Mouse (Mus musculus): ENCODE measurements around the gene C77080.

- TF ChIP-seq POLR2A (IDR thresholded peaks at IDR 0.05; ENCODE audit: borderline replicate concordance, insufficient read depth, low read length) (no peak), CTCF (IDR thresholded peaks at IDR 0.05; ENCODE audit: borderline replicate concordance, insufficient read depth, low read depth, low read length) (no peak)
Measured at GRCm38 (mm10) chr4:129287472-129287981, 26.3 kb upstream of the C77080 start, which contains the start of gene Sync.
